Mouse (Mus musculus): ENCODE measurements around the gene Cacna2d3.

The Cacna2d3 gene

DNA sequence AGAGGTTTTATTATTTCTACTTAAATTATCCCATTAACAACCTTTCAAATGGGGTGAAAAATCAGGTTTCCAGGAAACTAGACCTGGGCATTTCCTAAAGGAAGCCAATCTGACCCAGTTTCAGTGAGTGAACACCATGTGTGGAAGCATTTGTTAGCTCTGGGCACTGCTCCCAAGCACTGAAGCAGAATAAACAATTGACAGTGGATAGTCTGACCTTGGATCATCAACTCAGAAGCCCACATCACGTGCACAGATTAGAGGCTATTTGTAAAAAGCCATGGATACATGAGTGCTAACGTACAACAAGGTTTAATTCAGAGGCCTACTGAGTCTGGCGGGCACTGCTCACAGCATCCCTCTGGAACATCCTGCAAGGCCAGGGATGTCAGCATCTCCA, 82.4 kb downstream of the Cacna2d3 start:
- no peak for DNase-seq

DNA sequence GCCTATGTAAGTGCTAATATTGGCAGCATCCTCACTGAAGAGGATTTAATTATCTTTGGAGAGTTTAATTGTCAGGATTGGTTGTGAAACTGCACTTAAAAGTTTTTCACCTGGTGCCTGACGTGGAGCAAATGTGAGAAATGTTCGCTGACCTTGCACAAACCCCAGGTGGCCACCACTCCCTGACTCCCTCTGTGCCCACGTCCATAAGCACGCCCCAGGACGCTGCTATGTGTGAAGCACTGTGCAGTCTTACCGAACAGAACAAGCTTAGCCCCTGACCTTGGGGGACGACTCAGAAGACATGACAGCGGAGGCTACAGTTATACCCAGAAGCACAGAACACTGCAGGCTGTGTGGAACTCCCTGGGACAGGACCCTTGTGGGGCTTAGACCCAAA, 93.5 kb downstream of the Cacna2d3 start:
- no peak for DNase-seq

DNA sequence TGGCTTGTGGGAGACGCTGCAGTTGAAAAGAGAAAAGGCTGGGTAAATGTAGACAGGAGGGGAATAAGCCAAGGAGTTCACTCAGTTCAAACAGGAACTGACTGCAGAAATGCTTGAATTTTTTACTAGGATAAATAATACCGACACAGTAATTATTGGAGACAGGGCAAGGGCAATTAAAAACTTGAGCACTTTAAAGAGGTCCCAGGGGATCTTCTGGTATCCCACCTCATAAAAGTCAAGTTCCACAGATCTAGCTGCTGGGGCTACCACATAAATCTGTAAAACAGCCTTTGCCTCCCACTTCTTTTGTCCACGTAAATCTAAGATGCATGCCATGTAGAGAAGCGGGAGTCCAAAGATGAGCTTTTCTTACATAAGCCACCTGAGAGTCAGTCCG, 109.2 kb downstream of the Cacna2d3 start:
- DNase-seq, result no peak

GRCm38 (mm10) chr14:29608761-29609160, 112.9 kb downstream of the Cacna2d3 start:
- no peak for DNase-seq

DNA sequence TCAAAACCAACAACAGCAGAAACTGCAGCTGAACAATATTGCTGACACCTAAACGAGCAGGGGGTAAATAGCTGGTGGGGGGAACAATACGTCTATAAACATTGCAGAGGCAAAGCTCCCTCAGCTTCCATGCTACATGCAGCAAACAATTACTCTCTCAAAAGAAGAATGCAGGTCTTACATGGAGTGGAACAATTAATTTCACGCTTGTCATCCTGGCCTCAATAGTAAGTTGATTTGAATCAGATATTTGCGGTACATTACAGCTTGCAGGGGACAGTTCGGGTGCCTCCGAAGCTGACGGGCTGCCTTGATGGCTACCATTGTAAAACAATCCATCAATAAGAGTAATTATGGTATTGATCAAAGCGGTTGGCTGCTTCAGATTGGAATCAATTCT, 122.2 kb downstream of the Cacna2d3 start:
- DNase-seq, result no peak

GRCm38 (mm10) chr14:29592896-29593295, 128.8 kb downstream of the Cacna2d3 start:
- no peak for DNase-seq

DNA sequence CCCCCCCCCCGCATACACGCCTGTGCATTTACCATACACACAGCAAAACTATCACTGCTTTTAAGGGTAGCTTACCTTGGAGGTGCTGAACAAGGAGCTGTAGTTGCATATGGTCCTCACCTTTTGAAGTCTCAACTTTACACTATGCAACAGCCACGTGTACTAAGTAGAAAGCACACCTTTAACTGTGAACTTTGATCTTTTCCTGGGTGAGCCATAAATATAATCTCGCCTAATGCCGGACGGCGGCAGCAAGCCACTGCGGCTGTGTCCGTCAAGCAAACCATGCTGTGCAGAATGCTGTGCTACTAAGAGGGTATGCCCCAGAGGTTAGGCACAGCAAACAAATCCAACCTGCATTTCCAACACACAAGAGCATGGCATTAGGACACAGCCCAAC, 132.0 kb downstream of the Cacna2d3 start:
- no peak for DNase-seq

GRCm38 (mm10) chr14:29581961-29582360, 139.7 kb downstream of the Cacna2d3 start:
- DNase-seq, result no peak

DNA sequence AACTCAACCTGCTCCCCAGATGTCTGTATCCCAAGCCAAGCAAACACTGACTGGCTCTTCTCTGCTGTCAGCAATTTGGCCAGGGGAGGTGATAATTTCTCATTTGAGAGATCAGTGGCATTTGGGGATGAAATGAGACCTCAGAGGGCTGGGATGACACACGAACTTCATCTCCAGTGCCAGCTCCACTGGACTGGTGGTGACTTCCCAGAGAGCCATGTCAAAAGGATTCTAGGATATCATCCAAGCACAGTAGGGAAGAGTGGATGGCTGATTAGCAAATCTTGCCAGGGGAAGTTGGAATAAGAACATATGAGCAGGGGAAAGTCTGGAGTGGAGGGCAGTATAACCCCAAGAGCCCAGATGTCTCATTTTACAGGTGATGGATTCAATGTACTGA, 143.9 kb downstream of the Cacna2d3 start:
- no peak for DNase-seq

DNA sequence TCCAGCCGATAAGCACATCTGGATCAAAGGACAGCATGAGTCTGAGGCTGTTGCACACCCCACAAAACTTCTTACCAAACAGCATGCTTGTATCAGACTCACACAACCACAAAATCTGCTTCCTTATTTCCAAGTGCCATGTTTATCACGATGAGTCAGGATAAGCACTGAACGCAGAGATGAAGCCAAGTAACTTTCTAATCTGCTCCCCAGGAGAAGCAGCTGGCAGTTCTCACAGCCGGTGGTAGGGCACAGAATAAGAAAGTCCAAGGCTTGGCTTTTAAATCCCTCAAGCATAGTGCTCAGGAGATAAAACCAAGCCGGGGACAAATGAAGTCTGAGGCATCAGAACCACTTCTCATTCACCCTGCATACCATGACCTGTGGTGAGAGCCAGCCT, 146.1 kb downstream of the Cacna2d3 start:
- DNase-seq, result no peak

DNA sequence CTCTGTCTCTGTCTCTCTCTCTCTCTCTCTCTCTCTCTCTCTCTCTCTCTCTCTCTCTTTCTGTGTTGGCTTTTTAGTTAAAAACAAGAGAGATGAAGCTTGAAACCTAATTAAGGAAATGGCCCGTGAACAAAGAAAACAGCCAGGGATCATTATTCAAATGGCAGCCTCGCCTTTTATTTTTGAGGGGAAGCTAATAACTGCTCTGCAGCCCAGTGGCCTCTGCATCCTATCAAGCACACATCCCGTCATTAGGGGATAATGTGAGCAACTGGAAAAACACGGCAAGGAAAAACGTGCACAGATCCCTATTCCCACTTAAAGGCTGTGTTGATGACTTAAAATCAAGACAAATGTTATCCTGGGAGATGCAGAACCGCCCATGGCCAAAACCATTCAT, 159.0 kb downstream of the Cacna2d3 start:
- DNase-seq, result no peak

DNA sequence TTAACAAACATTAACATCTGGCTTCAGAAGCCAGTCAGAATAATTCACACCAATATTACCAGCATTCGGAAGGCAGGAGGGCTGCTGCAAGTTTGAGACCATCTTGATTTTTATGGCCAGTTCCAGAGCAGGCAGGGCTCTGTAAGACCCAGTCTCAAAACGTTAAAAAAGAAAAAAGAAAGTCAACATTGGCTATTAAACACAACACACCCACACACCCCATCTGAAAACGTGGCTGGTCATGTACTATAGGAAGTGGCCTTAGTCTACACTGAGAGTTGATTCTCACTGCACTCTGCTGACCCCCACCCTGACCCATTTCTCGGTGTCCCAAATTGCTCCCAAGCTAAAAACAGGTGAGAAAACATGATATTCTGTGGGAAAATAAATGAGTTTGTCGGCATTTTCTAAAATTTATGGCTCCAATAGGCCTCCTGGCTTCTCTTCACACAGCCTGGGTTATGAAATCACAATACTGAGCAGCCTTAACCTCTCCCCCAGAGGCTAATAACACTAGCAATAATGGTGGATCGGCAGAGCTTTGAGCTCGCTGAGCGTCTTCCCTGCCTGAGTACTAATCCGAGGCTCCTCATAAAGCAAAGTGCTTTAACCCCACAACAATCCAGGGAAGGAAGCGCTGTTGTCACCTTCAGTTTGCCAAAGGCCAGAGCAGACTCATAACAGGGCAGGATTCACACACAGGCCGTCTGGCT, 160.4 kb downstream of the Cacna2d3 start:
- no peak for DNase-seq

DNA sequence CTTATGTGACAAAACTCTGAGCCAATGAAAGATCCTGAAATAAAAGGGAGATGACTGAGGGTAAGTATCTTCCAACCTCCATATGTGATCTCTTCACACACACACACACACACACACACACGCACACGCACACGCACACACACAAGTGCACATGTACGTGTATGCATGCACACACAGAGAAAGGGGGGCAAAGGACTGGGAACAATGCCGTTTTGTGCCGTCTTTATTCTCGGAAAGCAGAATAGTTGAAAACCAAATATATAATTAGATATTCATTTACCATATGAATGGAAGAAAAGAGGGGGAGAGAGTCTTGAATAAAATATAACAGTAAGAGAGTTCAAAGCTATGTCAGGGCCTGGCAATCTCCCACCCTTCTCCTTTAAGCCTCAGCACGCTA, 163.2 kb downstream of the Cacna2d3 start:
- DNase-seq, result no peak

DNA sequence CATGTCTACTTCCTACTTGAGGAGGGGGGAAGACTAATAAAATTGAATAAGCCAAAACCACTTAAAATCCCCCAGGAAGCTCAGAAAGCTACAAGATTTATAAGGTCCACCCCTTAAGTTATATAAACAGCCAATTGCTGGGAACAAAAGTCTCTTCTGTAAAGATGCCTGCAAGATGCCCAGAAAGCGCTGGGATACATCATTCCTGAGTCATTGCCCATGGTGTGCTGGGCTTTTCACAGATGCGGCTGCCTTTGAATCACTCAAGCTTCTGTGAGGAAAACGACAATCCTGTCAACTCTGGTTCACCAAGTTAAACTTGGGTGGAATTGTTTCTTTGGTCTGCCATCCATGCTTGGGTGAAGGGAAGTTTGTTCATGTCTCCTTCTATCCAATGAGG, 165.5 kb downstream of the Cacna2d3 start:
- no peak for DNase-seq

- no peak for DNase-seq
Observed at GRCm38 (mm10) chr14:29552471-29552870, 169.2 kb downstream of the Cacna2d3 start.

- DNase-seq, result no peak
Observed at GRCm38 (mm10) chr14:29548646-29549045, 173.0 kb downstream of the Cacna2d3 start.

DNA sequence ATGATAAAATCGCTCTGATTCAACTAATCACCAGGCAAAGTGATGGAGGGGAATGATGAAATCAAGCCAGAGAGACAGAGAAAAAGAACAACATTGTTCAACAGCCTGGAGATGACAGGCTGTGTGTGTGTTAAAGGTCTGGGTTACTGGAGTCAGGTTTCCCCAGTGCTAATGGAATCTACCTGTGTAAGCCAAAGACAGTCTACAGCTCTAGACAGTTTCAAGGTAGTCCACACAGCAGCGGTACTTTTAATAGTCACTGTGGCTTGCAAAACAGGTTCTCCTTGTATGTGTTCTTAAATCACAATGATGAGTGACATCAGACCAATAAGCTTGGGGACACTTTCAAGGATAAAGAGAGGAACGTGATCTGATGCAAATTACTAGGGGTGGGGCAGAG, 191.1 kb downstream of the Cacna2d3 start:
- no peak for DNase-seq

DNA sequence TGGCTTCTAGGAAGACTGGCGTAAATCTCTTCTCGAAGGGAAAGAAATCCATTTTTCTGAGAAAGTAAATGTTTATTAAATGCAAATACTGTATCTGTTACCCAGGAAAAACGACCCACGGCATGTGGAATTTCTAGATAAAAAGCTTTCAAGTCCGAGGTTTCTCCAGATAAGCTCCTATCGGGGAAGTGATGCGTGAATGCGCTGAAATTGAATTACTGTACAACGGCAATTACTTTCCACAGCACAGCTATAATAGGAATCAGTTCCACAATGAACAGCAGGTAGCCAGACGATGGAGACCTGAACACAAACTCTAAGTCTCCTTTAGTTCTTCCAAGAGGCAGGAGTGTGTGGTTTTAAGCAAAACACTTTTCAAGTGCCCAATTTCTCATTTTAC, 193.0 kb downstream of the Cacna2d3 start:
- DNase-seq, result no peak

GRCm38 (mm10) chr14:29519751-29520669, 201.7 kb downstream of the Cacna2d3 start:
- no peak for DNase-seq

DNA sequence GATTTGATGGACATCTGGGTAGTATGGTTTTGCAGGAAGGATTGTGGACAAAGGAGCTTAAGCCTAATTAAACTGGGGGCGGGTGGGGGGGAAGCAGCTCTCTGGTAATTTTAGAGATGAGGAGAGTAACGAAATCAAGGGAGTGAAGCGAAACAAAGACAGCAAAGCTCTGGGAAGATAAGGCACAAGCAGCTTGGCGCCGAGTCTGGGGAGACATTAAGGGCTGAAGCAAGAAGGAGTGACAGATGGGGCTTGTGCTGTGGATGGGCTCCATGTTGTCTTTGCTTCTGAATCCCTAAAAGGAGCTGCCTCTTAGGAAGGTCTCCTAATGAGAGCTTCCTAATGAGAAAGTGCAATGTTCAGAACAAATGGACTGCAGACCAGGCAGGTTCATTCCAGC, 219.0 kb downstream of the Cacna2d3 start:
- no peak for DNase-seq

- no peak for DNase-seq
Observed at GRCm38 (mm10) chr14:29498546-29499290, 222.9 kb downstream of the Cacna2d3 start.

DNA sequence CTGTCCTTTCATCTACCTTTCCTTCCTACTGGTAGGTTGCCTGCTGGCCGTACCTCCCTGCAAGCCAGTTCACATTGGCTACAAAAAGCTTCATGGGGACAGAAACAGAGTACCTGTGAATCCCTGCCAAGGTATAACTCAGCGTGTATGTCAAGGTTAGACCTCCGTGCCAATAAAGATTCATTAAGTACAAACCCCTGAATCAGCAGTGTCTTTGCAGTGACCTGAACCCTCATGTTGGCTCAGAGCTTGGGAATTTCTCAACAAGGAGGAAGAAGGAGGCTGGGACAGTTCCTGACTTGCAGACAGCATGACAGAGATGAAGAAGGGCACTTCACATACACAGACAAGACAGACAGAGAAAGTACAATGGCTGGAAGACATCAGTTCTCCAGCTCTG, 225.1 kb downstream of the Cacna2d3 start:
- DNase-seq, result no peak

- DNase-seq, result no peak
Observed at GRCm38 (mm10) chr14:29491786-29492185, 229.9 kb downstream of the Cacna2d3 start.

- DNase-seq, result no peak
Observed at GRCm38 (mm10) chr14:29485416-29485815, 236.2 kb downstream of the Cacna2d3 start.

All from kidney, adult 8-10 months (tissue).